Mouse (Mus musculus) layer of hippocampus, postnatal 14 days (tissue): Measurements from ENCODE around the gene Olfr23. TPM values are rescaled to one million over a fixed set of nuclear protein-coding genes. Genes with fewer than 3 reads are reported as not detected.
"Not testable (repeated sequence)": the region's sequence is repeated elsewhere in the genome, so short reads cannot be mapped to it uniquely, and the experiment has no call there.

Experiments used
- DNase-seq, 2 experiments: peaks; one replicate each; pipeline ENCODE4 v3.0.0; 2021 to 2022; ENCODE audit warnings: low spot score in 2 of 2, mixed read lengths in 1 of 2
- long read RNA-seq, 2 experiments: library from polyadenylated mRNA; stranded (forward); transcript quantifications; one replicate each; pipeline ENCODE4 v2.0.0; 2021
- total RNA-seq, 2 experiments: library from RNA; stranded (reverse); gene quantifications; 2 replicates each; pipeline ENCODE4 v1.2.3; 2021

The Olfr23 gene
- not detected for total RNA-seq
- long read RNA-seq, experiment 1 = 0 reads
- long read RNA-seq, experiment 2 = 0 reads

GRCm38 (mm10) chr11:73936377-73936776, at the start of gene Olfr23:
Gene Olfr23, plus strand, starts transcription at chr11:73936677.
- DNase-seq = no peak

- no peak for DNase-seq
Measured at GRCm38 (mm10) chr11:73890671-73891070, 45.8 kb upstream of the Olfr23 start, which contains the start of gene Olfr394. Gene Olfr394, minus strand, starts transcription at chr11:73890771.

- not testable (repeated sequence) for DNase-seq
Measured at GRCm38 (mm10) chr11:73909199-73909598, 27.3 kb upstream of the Olfr23 start, which contains the start of gene Olfr395. Gene Olfr395, minus strand, starts transcription at chr11:73909299.

GRCm38 (mm10) chr11:73960517-73960916, 24.0 kb downstream of the Olfr23 start, which contains the start of gene Olfr397:
Gene Olfr397, plus strand, starts transcription at chr11:73960817.
- DNase-seq = no peak

- no peak for DNase-seq
Measured at GRCm38 (mm10) chr11:73990307-73990706, 53.8 kb downstream of the Olfr23 start, which contains the start of gene Olfr398. Gene Olfr398, minus strand, starts transcription at chr11:73990407.

Other genes with a start within 250 kb of the Olfr23 start
- gene Zfp735, start 247.9 kb upstream of the Olfr23 start, total RNA-seq = not detected
- gene Olfr389, start 156.0 kb upstream of the Olfr23 start, total RNA-seq = not detected
- gene Olfr390, start 153.7 kb upstream of the Olfr23 start, total RNA-seq = not detected
- gene Olfr391-ps, start 133.6 kb upstream of the Olfr23 start, total RNA-seq = not detected
- not detected for gene Olfr392, start 119.6 kb upstream of the Olfr23 start, total RNA-seq
- gene Olfr393, start 85.2 kb upstream of the Olfr23 start, total RNA-seq = not detected
- gene Olfr394, start 45.9 kb upstream of the Olfr23 start, total RNA-seq = not detected
- not detected for gene Olfr395, start 27.4 kb upstream of the Olfr23 start, total RNA-seq
- not detected for gene Olfr397, start 24.1 kb downstream of the Olfr23 start, total RNA-seq
- gene Olfr398, start 53.7 kb downstream of the Olfr23 start, total RNA-seq = not detected
- gene Olfr139, start 119.9 kb downstream of the Olfr23 start, total RNA-seq = not detected
- gene Olfr399, start 119.9 kb downstream of the Olfr23 start, total RNA-seq = not detected
- gene Zfp616, start 133.3 kb downstream of the Olfr23 start, total RNA-seq = not detected
- not detected for gene Olfr401, start 177.0 kb downstream of the Olfr23 start, total RNA-seq
- gene Olfr402, start 216.9 kb downstream of the Olfr23 start, total RNA-seq = not detected
- not detected for gene Olfr403, start 249.6 kb downstream of the Olfr23 start, total RNA-seq